Mouse (Mus musculus) liver (tissue): Measurements from ENCODE around the gene Crnkl1.
"Not testable (repeated sequence)": the region's sequence is repeated elsewhere in the genome, so short reads cannot be mapped to it uniquely, and the experiment has no call there.

Experiments
- DNase-seq: peaks from one replicate; pipeline ENCODE4 v3.0.0-alpha.2; 2020; ENCODE audit warnings: mixed read lengths

Gene Crnkl1

DNA sequence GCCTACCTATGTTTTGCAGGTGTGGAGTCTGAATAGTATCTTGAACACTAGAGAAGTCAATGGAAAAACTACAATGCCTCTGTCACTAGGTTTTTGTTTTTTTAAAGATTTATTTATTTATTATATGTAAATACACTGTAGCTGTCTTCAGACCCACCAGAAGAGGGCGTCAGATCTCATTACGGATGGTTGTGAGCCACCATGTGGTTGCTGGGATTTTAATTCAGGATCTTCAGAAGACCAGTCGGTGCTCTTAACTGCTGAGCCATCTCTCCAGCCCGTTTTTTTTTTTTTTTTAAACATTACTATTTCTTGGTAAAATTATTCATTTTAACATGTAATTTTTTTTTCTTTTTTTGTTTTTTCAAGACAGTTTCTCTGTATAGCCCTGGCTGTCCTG, 28.9 kb downstream of the Crnkl1 start:
- DNase-seq: not testable (repeated sequence)

DNA sequence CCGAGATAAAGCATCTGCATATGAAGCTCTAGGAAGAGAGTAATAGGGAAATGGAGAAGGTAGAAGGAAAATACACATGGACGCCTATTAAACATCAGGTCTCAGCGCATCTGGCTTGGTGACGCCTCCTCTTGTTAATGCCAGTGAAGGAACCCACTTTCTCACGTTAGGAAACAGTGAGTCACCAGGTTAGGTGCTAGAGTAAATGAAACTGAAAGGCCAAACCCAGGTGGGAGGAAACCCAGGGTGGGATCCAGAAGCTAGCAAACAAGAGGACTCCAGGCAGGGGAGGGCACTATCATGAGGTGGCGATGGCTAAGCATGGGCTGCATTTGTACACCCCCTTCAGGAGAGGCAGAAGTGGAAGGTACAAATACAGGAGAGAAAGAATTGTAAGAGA, 29.7 kb downstream of the Crnkl1 start:
- no peak for DNase-seq

DNA sequence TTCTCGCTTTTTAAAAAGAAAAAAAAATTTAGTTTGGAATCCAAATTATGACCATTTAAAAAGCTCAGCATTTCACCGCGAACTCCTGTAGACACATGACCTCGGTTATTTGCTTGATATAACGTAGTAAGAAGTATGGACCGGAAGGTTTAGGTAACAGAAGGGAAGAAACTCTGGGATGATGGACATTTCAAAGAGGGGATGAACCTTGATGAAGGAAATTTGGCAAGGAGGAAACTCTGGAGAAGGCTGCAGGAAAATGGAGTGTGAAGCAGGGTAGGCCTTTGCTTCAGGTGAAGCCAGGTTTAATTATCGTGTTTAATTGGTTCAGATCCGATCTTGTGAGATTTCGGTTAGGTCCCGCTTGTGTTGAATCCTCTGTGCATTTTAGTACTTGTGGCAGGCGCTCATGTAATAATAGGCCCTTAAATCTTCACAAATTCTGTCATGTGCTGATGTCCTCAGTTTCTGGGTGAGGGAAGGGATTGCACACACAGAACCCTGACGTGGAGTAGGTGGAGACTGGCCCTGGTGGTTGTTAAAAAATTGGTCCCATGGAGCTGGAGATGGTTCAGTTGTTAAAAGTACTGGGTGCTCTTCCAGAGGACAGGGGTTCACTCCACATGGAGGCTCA, 30.7 kb downstream of the Crnkl1 start:
- DNase-seq: no peak

DNA sequence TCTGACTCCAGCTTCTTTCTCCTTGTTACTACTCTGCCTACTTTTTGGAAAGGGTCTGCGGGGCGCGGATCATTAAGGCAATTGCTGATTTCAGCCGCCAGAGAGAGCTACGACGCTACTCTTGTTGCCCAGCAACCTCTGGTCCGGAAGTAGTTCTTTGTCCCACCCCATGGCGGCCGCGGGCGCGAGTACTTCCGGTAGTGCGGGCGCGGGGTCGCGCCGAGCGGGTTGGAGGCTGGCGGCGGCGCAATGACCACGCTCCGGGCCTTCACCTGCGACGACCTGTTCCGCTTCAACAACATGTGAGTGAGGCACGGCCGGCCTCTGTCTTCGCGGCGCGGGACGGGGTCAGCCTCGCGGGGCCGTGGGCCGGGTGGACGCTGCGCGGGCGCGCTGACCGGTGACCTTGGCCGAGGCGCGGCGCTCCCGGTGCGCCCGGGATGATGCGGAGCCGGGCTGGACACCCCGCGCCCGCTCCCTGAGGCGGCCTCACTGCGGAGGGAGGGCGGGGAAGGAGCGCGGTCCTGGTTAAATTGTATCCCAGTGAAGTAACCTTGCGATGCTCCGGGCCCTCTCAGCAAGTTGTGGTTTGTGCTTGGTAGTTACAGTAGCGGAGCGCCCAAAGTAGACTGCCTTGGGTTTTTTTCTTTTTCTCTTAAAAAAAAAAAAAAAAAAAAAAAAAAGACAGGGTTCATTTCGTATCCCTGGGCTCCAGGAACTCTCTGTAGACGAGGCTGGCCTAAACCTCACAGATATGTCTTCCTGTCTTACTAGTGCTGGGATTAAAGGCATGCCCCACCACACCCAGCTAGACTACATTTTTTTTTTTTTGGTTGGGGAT, 31.5 kb downstream of the Crnkl1 start:
- peak; percentile 87 for DNase-seq

DNA sequence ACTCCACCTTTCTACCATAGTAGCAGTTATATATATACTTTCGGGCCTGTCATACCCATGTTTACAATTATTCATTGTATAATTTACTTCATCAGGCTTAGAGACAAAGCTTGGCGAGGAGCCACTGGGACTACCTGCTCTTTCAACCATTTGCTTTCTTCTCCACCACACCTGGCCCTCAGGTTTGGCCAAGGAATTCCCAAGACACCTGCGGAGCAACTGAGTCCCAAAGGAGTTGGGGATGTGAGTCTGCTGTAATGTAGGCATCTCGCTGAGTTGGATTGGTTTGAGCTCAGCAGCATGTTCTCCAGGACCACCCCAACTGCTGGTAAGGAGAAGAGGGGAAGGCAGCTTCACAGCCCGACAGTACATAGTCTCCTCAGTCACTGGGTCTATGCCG, 33.0 kb downstream of the Crnkl1 start, which contains the start of gene Naa20:
TSS of gene Naa20 (plus strand) at position 239 of the 400 bp plus-strand sequence.
- DNase-seq: no peak

DNA sequence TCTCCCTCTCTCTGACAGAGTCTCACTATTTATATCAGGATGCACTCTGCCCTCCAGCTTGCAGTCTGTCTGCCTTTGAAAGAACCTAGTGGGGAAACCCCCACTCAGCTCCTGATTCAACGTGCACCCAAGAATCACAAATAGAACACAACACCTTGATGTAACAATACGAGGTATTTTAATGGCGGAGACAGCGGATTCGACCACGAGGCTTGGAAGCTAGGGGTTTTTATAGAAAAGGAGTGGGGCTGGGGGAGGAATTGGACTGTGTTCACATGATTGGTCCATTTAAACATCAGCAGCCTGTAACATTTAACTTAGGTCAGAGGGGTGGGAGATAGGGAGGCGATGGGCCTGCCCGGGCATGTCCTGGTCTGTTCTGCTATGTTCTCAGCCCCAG, 34.5 kb downstream of the Crnkl1 start:
- DNase-seq: not testable (repeated sequence)

DNA sequence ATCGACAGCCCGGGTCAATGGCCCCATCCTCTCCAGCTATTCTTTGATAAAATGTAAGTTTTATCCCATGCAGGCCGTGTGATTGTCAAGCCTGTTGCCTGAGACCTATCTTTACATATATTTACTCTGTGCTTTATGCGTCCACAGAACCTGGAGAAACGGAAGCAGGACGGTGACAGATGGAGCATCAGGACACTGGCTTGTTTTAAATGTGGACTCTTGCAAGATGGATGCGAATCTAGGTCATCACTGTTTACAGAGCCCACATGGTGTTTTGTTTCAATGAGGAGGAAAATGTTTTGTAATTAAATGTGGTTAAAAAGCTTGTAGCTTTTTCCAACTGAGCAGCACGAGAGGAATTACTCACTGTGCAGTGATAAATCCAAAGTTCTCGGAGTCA, 36.7 kb downstream of the Crnkl1 start:
- no peak for DNase-seq

DNA sequence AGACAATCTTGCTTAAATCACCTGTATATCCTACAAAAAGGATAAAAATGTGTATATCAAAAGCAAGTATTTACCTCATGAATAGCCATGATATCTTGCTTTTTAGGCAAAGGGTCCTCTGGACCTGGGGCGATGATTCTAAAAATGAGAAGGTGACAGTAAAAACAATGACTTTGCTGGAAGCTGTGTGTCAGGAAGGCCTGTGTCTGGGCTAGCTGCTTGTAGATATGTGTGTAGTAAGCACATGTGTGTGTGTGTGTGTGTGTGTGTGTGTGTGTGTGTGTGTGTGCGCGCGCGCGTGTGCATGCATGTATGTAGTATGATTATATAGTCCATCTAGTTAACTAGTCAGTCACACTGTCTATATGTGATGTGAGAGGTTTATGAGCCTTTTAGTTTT, 41.1 kb downstream of the Crnkl1 start:
- DNase-seq: no peak

DNA sequence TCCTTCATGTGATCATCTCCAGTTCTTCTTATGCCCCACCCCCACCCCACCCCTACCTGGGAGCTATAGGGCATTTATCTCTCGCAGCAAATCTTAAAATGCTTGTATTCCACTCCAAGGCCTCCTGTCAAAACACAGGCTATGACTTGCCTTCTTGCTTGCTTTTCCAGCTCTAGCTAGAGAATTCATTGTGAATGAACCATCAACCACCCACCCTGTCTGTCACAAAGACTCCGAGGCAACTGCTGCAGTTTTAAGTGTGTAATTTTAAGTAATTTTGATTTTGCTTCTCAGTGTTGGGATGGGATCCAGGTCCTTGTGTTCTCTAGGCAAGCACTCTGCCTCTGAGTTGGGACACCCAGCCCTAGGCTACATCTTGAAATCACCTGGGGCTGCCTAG, 44.2 kb downstream of the Crnkl1 start:
- no peak for DNase-seq

DNA sequence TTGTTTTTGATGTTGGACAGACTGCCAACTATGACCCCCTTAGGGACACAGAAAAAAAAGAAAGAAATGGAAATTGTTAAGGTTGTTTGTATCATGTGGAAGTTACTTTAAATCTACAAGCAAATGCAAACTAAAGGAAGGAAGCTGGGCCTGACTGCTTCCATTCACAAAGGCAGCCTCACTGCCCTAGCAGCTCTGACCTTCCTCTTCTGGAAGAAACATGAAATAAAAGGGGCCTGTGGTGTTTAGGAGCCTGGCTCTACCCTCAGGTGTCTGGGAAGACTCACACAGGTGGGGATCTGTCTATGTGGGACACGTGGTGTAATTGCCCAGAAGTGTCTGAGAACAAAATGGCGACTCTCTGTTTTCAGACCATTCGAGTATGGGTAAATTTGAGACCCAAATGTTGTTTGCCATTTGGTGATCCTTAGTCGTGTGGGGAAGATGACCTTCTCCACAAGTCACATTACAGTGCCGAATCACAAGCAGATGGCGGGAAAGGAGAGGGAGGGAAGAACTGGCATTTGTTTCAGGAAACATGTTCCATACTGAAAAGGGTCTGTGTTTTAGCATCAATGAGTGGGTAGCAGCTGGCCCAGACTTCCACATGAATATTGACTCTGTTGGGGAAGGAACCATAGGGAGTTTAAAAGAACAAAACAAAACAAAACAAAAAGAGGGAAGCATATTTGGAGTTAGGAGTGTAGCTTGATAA, 45.9 kb downstream of the Crnkl1 start:
- no peak for DNase-seq

DNA sequence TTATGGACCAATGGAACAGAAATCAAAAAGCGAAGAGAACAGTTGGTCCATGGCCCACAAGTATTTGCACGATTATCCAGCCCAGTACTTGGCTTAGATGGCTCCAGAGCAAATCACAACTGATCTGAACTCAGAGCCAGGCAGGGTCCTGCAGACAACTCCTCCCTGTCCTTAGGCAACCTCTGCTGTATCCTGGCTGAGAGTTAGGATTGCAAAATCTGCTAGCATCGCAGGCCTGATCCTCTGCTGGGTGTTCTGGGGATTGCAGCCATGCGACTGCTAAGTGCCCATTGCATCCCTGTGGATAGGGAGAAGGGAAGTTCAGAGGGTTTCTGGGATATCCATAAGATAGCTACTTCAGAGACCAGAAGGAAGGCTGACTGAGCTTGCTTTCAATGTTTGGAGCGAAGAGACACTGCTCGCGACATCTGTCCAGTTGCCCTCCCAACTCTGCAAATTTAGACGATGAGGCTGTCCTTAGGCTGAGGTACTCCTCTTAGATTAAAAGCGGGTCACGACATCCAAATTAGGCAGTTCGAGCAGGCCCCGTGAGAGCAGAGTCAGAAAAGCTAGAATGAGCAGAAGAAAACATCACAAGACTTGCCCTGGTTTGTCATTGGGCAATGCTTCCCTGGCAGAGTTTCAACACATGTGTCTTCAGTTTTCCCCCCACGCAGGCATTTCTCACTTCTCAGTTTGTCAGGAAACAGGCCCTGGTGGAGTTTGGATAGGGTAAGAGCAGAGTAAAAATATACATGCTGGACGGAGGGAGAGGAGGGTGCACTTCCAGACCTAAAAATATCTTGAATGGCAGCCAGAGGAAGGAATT, 46.7 kb downstream of the Crnkl1 start:
- peak; percentile 34 for DNase-seq

DNA sequence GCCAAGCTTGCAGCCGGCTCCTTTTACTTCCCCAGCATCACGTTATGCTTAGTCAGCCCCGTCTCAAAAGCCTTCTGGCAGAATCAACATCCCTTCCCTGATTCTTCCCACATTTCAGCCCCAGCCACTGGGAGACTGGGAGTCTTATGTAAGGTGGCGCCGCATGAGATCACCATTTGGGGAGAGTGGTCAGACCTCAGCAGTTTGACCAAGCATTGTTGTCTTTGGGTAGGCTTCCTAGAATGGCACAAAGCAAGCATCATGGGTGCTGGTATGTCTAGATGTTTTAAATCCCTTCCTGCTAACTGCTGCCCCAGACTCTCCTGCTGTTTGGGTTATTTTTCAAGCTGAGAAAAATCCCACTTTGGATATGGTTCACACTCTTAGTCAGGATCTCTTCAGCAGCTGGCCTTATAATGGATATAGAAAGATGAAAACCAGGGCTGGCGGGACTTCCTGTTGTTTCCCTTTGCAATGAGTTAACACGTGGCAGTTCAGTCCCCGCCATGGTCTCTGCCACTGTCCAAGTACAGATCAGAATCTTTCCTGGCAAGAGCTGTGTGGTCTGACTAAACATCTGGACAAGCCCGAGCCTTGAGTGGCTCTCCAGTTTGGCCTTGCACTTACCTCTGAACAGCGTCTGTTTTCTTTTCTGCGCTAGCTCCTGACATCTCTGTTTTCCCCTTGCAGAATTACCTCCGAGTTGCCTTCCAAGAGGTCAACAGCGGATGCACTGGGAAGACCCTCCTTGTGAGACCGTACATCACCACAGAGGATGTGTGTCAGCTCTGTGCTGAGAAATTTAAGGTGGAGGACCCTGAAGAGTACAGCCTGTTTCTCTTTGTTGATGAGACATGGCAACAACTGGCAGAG, 49.7 kb downstream of the Crnkl1 start:
- DNase-seq: no peak

DNA sequence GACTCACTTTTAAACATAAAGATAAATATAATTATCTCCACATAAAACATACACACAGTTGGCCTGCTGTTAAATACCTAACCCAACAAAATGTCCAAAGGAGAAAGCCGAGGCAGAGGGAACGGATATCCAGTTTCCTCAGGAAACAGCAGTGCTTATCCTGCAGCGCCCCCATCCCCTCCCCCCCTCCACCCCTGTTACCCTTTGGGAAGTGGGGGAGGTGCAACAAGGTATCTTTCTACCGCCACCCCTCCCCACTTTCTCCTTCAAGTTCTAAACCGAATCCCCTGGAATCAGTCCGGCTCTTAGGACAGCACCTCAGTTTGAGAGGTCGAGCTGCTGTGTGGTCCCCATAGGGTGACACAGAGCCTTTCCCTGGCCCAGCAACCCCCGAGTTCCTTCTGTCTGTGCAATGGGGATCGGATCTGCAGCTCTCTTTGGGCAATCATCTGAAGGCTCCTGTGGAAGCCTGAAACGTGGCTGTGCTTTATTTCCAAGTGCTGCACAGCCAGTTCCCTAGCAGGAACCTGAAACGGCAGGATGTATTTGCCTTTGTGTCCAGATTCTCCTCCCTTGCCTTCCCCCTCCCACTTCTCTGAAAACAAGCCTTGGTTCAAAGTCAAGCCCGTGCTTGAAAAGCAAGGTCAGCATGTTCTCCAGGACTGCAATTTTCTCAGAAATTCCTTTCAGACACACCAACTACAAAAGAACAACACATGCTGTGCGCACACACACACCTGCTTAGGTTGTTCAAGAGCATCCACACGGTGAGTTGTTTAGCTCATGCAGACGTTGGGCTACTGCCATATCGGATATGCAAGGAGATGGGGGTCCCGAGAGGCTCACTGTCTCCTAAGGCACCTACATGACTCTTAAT, 50.5 kb downstream of the Crnkl1 start:
- DNase-seq: no peak

DNA sequence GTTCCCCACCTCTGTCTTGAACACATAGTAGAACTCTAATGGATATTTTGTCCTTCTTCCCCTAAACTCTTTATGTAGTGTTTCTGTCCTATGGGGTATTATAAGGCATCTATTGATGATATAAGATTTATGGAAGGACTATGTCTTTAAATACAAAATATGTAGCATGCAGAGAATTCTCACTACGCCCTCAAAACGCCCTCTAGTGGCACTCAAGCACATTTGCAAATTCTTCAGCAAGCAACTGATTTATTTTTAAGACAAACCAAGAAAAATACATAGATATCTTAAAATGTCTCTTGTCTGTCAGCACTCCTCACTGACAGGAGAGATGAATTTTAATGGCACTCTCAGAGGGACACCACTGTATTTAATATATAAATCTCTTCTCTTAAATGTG, 52.4 kb downstream of the Crnkl1 start:
- no peak for DNase-seq

DNA sequence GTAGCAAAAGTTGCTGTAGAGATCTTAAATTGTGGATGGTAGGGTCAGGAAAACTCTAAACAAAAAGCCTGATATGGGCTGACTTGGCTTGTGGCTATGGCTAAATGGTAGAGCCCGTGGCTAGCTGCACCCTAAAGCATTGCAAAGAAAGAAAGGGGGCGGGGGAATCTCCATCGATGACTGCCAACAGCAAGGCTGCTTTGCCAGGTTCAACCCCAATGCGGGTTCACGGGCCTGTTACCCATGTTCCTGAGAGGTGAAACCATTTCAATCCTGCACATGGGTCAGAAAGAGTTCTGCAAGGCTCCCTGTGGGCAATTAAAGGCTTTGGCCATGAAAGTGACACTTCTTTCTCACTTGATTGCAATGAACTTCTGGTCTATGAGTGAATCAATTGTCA, 52.9 kb downstream of the Crnkl1 start:
- DNase-seq: no peak

DNA sequence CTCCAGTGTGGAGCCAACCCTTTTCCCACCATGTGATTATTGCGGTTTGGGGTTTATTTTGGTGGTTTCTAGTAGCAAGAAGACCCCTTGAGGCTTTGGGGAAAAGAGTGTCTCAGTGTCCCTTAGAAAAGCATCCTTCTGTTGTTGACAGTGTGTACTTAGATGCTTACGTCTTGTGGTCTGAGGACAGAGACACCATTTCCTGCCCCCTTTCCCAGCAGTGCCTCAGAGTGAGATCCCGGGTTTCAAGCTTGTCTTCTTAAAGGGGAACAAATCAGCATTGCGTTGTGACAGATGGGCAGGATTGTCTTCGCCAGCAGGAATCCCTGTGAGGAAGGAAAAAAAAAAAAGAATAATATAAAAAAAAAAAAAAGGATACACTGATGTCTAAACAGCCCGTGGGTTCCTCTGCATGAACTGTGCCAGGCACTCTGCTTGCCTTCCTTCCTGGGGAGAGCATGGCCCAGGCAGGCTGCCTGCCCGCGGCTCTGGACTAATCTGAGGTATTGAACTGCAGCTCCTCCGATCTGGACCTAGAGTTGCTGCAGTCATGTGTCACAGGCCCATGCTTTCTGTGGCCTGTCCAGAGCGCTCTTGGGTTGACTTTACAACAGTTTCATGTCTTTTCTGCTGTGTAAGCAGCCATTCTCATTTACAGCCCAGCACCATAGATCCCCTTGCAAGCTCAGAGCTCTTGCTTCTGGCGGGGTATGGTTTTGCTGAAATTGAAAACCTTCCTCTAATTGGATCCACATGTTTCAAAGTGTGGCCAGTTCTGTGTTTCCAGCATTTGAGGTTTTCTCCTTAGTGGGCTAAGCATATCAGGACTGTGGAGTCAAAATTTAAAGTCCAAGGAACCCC, 53.7 kb downstream of the Crnkl1 start:
- no peak for DNase-seq

DNA sequence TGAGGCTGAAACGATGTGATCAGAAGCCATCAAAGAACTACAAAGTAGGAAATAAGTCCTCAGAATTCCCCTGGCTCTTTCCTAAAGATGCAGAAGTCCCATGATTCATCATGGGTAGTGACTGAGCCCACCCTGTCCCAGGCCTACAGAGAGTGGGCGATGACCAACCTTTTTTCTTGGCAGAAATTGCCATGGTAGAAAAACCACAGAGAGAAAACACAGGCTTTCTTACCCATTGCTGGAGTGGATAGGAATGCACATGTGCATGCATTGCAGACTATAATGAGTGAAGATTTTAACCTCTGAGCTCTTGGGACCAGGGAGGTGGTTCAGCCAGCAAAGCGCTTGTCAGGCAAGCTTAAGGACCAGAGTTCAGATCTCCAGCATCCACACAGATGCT, 57.6 kb downstream of the Crnkl1 start:
- DNase-seq: no peak

DNA sequence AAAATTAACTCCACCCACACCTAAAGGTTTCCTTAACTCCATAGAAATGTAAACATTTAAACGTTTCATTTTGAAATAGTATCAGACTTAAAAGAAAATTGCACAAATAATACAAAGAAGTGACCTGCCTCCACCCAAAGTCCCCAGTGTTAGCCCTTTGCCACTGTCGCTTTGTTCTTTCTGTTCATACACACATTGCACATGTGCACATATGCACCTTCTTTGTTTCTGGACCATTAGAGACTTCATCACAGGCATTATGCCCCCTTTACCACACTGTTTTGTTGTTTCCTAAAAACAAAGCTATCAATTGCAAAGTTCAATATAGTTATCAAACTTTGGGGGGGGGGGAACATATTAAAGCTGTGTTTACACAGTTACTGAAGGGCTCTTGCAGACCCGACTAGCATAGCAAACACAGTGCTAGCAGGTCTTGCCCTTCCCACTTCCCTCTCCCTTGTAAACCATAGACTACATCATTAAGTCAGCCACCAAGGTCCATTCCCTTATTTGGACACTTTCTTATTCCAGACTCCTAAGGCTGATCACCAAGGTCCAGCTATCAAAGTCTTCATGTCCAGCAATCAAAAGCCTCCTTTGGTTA, 59.8 kb downstream of the Crnkl1 start:
- no peak for DNase-seq

DNA sequence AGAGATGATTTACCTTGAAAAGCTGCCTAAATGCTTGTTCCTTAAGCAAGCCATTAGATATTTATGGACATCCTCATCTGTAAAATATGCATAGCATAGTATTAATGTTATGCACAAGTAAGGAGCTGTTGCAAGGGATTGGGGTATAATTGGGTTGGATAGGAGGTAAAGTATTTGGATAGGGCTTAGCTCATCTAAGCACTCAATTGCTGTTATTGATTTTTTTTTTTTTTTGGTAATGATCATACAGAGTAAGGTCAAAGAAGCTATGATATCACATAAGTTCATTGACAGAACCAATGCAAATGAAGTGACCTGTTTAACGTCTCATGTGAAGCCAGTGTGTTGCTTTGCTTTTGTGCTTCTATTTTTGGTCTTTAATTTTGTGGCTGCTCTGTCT, 60.9 kb downstream of the Crnkl1 start:
- DNase-seq: no peak
